Mouse (Mus musculus): Measurements from ENCODE around the gene St3gal6. TPM values are rescaled to one million over a fixed set of nuclear protein-coding genes. Genes with fewer than 3 reads are reported as not detected.
A peak's percentile ranks its signal among the peaks of the same experiment; 100 is the strongest.

St3gal6 gene
- polyA plus RNA-seq, 1 experiment: 0.34 TPM

GRCm38 (mm10) chr16:58526729-58527128 lies 2.7 kb upstream of the St3gal6 start:
- Histone ChIP-seq H3K79me2 (ENCODE audit: control insufficient read depth, insufficient read depth) (no peaks in the 10 kb centered on the region), H3K27me3 (ENCODE audit: control insufficient read depth, insufficient read depth, insufficient read length) (no peaks in the 10 kb centered on the region), H3ac (ENCODE audit: control insufficient read depth, insufficient read length, low read depth) (no peak overlapping the region), H3K36me3 (ENCODE audit: control insufficient read depth, insufficient read depth) (no peaks in the 10 kb centered on the region), H3K4me3 (ENCODE audit: insufficient read depth, poor library complexity, severe bottlenecking) (no peak overlapping the region), H3K79me3 (ENCODE audit: low read depth) (no peaks in the 10 kb centered on the region)
- TF ChIP-seq USF1 (IDR thresholded peaks at IDR 0.05; ENCODE audit: low read depth): no peak

- H3ac ChIP-seq (ENCODE audit: control insufficient read depth, insufficient read length, low read depth): no peak overlapping the region
- no peak overlapping the region for H3K4me3 ChIP-seq (ENCODE audit: insufficient read depth, poor library complexity, severe bottlenecking)
- no peaks in the 10 kb centered on the region for H3K27me3 ChIP-seq (ENCODE audit: control insufficient read depth, insufficient read depth, insufficient read length)
- H3K36me3 ChIP-seq (ENCODE audit: control insufficient read depth, insufficient read depth): no peaks in the 10 kb centered on the region
- TF ChIP-seq CEBPB (IDR thresholded peaks at IDR 0.05; ENCODE audit: low read depth) (no peak), MYOD1 (IDR thresholded peaks at IDR 0.05; ENCODE audit: control insufficient read depth, insufficient read length, low read depth) (no peak), FOSL1 (IDR thresholded peaks at IDR 0.05; ENCODE audit: insufficient read depth, low read length, poor library complexity, severe bottlenecking) (no peak), USF1 (IDR thresholded peaks at IDR 0.05; ENCODE audit: low read depth) (no peak), MYOG (IDR thresholded peaks at IDR 0.05; ENCODE audit: control insufficient read depth, extremely low read depth, insufficient read length) (no peak), MAX (IDR thresholded peaks at IDR 0.05) (no peak), CTCF (IDR thresholded peaks at IDR 0.05; ENCODE audit: control insufficient read depth, insufficient read depth, insufficient read length) (no peak)
- H3K79me2 ChIP-seq (ENCODE audit: control insufficient read depth, insufficient read depth): no peaks in the 10 kb centered on the region
- H3K79me3 ChIP-seq (ENCODE audit: low read depth): no peaks in the 10 kb centered on the region
Measured at GRCm38 (mm10) chr16:58525832-58526231, 1.8 kb upstream of the St3gal6 start.

GRCm38 (mm10) chr16:58523044-58523859 lies 791 bp downstream of the St3gal6 start:
- Histone ChIP-seq H3K79me3 (ENCODE audit: low read depth) (no peaks in the 10 kb centered on the region), H3K36me3 (ENCODE audit: control insufficient read depth, insufficient read depth) (no peaks in the 10 kb centered on the region), H3K27me3 (ENCODE audit: control insufficient read depth, insufficient read depth, insufficient read length) (no peaks in the 10 kb centered on the region), H3K79me2 (ENCODE audit: control insufficient read depth, insufficient read depth) (no peaks in the 10 kb centered on the region), H3ac (ENCODE audit: control insufficient read depth, insufficient read length, low read depth) (peak overlapping the region; percentile 22), H3K4me3 (ENCODE audit: insufficient read depth, poor library complexity, severe bottlenecking) (peak overlapping the region; percentile 23)
- TF ChIP-seq MYOG (IDR thresholded peaks at IDR 0.05; ENCODE audit: control insufficient read depth, extremely low read depth, insufficient read length) (no peak), CTCF (IDR thresholded peaks at IDR 0.05; ENCODE audit: control insufficient read depth, insufficient read depth, insufficient read length) (no peak)

- H3K79me2 ChIP-seq (ENCODE audit: control insufficient read depth, insufficient read depth): no peaks in the 10 kb centered on the region
- TF ChIP-seq CTCF (IDR thresholded peaks at IDR 0.05; ENCODE audit: control insufficient read depth, insufficient read depth, insufficient read length) (no peak), MAX (IDR thresholded peaks at IDR 0.05) (no peak)
- peak overlapping the region; percentile 23 for H3K4me3 ChIP-seq (ENCODE audit: insufficient read depth, poor library complexity, severe bottlenecking)
- no peaks in the 10 kb centered on the region for H3K36me3 ChIP-seq (ENCODE audit: control insufficient read depth, insufficient read depth)
- no peak overlapping the region for H3ac ChIP-seq (ENCODE audit: control insufficient read depth, insufficient read length, low read depth)
- no peaks in the 10 kb centered on the region for H3K27me3 ChIP-seq (ENCODE audit: control insufficient read depth, insufficient read depth, insufficient read length)
- no peaks in the 10 kb centered on the region for H3K79me3 ChIP-seq (ENCODE audit: low read depth)
Measured at GRCm38 (mm10) chr16:58522677-58523043, 1.4 kb downstream of the St3gal6 start.

- H3K79me3 ChIP-seq (ENCODE audit: low read depth): no peaks in the 10 kb centered on the region
- TF ChIP-seq FOSL1 (IDR thresholded peaks at IDR 0.05; ENCODE audit: insufficient read depth, low read length, poor library complexity, severe bottlenecking) (no peak), MYOD1 (IDR thresholded peaks at IDR 0.05; ENCODE audit: control insufficient read depth, insufficient read length, low read depth) (no peak), MAX (IDR thresholded peaks at IDR 0.05) (no peak), USF1 (IDR thresholded peaks at IDR 0.05; ENCODE audit: low read depth) (no peak), CEBPB (IDR thresholded peaks at IDR 0.05; ENCODE audit: low read depth) (no peak), CTCF (IDR thresholded peaks at IDR 0.05; ENCODE audit: control insufficient read depth, insufficient read depth, insufficient read length) (no peak), MYOG (IDR thresholded peaks at IDR 0.05; ENCODE audit: control insufficient read depth, extremely low read depth, insufficient read length) (no peak)
- H3K27me3 ChIP-seq (ENCODE audit: control insufficient read depth, insufficient read depth, insufficient read length): no peaks in the 10 kb centered on the region
- no peaks in the 10 kb centered on the region for H3K79me2 ChIP-seq (ENCODE audit: control insufficient read depth, insufficient read depth)
- no peak overlapping the region for H3K4me3 ChIP-seq (ENCODE audit: insufficient read depth, poor library complexity, severe bottlenecking)
- H3ac ChIP-seq (ENCODE audit: control insufficient read depth, insufficient read length, low read depth): no peak overlapping the region
- no peaks in the 10 kb centered on the region for H3K36me3 ChIP-seq (ENCODE audit: control insufficient read depth, insufficient read depth)
Measured at GRCm38 (mm10) chr16:58521900-58522299, 2.1 kb downstream of the St3gal6 start.

- TF ChIP-seq CTCF (IDR thresholded peaks at IDR 0.05; ENCODE audit: control insufficient read depth, insufficient read depth, insufficient read length) (no peak), USF1 (IDR thresholded peaks at IDR 0.05; ENCODE audit: low read depth) (no peak), MYOG (IDR thresholded peaks at IDR 0.05; ENCODE audit: control insufficient read depth, extremely low read depth, insufficient read length) (no peak), MAX (IDR thresholded peaks at IDR 0.05) (no peak), FOSL1 (IDR thresholded peaks at IDR 0.05; ENCODE audit: insufficient read depth, low read length, poor library complexity, severe bottlenecking) (no peak), MYOD1 (IDR thresholded peaks at IDR 0.05; ENCODE audit: control insufficient read depth, insufficient read length, low read depth) (no peak), CEBPB (IDR thresholded peaks at IDR 0.05; ENCODE audit: low read depth) (no peak)
- no peaks in the 10 kb centered on the region for H3K27me3 ChIP-seq (ENCODE audit: control insufficient read depth, insufficient read depth, insufficient read length)
- no peaks in the 10 kb centered on the region for H3K79me3 ChIP-seq (ENCODE audit: low read depth)
- no peak overlapping the region for H3ac ChIP-seq (ENCODE audit: control insufficient read depth, insufficient read length, low read depth)
- H3K4me3 ChIP-seq (ENCODE audit: insufficient read depth, poor library complexity, severe bottlenecking): no peak overlapping the region
- no peaks in the 10 kb centered on the region for H3K79me2 ChIP-seq (ENCODE audit: control insufficient read depth, insufficient read depth)
- H3K36me3 ChIP-seq (ENCODE audit: control insufficient read depth, insufficient read depth): no peaks in the 10 kb centered on the region
Measured at GRCm38 (mm10) chr16:58521182-58521581, 2.9 kb downstream of the St3gal6 start.
